Mouse (Mus musculus): ENCODE measurements around the gene Furin.

GRCm38 (mm10) chr7:80452241-80452640, 47.0 kb upstream of the Furin start:
- TF ChIP-seq POLR2A (IDR thresholded peaks at IDR 0.05; ENCODE audit: control insufficient read depth, low read depth, low read length) = no peak
- TF ChIP-seq CTCF (IDR thresholded peaks at IDR 0.05; ENCODE audit: control insufficient read depth, insufficient read depth, insufficient replicate concordance, low read depth, low read length) = no peak
